Mouse (Mus musculus) cerebellum, postnatal 4 days (tissue): ENCODE measurements around the gene Cald1.

Experiments
- DNase-seq, 2 experiments: peaks; one replicate each; pipeline ENCODE4 v3.0.0; 2022; ENCODE audit warnings: low spot score in 2 of 2, mixed read lengths in 1 of 2

Gene Cald1

DNA sequence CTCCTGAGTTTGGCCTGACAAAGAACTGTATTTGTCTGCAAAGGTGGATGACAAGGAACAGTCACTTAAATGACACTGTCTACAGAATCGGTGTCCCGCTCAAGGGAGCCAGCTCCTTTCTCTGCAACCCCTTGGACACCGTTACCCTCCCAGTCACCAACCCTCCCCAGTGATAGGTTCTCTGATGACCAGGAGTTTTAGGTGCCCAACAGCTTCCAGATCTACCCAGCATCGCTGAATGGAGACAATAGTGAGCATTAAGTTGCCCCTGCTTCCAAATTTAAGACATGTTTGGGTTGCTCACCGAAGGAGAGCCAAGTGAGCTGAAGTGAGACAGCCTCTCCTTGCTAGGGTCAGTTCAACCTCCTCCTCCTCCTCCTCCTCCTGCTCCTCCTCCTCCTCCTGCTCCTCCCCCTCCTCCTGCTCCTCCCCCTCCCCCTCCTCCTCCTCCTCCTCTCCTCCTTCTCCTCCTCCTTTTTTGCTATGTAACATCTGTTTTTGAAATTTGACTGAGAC is 70.5 kb downstream of the Cald1 start:
- DNase-seq: no peak

GRCm38 (mm10) chr6:34671355-34671754 is 73.1 kb downstream of the Cald1 start:
- no peak for DNase-seq

DNA sequence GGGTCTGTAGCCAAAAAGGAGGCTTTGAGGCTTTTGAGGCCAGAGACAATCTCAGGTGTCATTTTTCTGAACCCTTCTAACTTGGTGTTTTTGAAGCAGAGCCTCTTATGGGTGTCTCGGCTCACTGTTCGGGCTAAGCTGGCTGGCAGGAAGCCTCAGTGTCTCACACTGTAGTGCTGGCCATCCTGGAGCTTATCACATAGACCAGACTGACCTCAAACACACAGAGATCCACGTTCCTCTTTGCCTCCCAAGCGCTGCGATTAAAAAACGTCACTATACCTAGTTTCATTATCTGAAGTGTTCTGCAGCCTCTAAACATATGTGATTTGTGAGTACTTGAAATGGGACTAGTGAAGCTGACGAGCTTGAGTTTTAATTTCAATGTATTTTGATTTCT is 76.1 kb downstream of the Cald1 start:
- DNase-seq: no peak

DNA sequence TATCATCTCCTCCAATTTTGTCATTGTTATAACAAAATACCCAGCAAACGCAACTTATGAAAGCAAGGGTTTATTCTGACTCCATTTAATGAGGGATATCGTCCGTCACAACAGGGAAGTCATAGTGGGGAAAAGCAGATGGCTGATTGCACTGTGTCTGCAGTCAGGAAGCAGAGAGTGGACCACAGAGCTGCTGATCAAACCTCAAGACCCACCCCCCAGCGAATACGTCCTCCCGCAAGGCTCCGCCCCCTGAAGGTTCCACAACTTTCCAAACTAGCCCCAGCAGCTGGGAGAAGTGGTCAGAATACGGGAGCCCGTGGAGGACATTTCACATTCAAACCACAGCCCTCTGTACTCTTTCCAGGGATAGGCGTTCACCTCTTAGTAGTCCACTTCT is 76.6 kb downstream of the Cald1 start:
- DNase-seq: no peak

DNA sequence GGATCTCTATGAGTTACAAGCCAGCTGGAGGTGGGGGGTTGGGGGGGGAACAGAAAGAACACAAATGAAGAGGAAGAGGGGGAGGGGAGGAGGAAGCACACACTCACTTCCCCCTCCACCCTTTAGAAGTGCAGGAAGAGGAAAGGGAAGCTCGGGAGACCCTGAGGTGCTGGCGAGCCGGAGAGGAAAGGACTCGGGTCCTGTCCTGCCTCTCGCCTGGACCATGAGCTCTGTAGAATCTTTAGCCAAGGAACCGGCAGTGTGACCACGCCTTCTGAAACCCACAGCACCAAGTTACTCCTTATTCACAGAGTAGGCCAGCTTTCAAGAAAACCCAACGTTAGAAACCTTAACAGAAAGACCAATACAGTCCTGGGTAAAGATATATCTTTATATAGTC is 83.8 kb downstream of the Cald1 start:
- no peak for DNase-seq

GRCm38 (mm10) chr6:34684886-34685285 is 86.6 kb downstream of the Cald1 start:
- DNase-seq: no peak

DNA sequence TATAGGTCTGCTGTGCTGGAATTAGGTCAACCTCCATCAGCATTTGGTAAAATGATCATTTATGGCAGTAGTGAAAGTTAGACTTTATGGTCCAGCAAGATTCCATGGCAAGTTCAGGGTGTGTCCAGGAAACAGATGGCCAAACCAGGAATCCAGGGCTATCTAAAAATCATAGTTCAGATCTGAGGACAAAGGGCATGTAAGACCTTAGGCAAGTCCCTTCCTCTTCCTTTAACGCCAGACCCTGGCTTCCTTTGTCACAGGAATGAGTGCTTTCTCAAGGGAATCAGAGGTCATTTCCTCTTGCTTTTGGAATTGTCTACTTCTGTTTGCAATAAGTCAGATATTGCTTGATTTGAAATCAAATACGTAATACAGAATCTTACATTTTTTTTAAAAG is 90.7 kb downstream of the Cald1 start:
- no peak for DNase-seq

DNA sequence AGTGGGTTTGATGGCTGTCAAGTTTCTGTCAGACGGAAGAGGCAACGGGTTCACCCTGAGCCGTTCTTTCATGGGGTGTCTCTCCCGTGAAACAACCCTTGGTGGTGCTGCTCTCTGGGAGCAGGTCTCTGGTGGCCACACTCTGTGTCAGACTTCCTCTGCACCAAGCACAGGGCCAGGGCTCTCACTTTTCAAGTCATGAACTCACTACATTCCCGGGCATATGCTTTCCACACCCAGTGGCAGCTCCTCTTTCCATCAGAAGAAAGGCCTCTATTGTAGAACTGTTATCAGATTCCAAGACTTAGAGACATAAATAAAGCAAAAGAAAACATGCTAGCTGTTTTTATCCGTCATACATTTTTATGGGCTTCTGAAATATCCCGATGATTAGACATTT is 93.1 kb downstream of the Cald1 start:
- no peak for DNase-seq

DNA sequence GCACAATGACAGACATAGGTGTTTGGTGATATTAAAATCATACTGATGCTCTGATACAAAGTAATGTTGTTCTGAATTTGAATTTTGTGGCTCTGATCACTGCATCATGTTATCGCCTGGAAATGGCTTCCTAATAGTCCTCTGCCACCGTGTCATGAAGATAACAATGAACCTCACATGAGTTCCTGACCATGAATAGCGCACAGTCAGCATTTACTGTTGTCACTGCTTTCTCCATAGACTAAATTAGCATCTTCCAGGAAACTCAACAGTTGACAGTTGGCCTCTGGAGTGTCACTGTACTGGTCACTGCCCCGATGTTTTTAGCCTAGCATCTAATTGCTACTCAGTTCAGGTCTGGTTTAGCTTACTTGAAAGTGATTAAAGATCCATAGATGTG is 95.8 kb downstream of the Cald1 start:
- DNase-seq: no peak

GRCm38 (mm10) chr6:34703421-34704120 is 105.3 kb downstream of the Cald1 start:
- no peak for DNase-seq

DNA sequence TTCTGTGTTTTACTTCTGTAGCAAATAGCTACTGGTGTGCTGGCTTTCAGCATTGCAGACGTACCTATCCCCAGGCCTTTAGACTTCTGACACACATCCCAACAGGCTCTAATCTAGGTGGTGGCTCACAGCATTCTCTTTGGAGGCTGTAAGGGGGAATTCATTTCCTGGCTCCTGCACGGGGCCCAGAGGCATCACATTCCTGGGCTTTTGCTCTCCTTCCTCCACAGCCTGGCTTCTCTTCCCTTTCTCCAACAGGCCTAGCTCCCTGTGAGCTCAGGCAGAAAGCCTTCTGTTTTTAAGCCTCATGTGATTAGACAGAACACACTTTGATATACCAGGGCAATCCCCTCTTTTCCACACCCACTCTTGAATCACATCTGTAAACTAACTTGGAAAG is 109.2 kb downstream of the Cald1 start:
- DNase-seq: no peak

- DNase-seq: peak; percentile 39 to 86
Measured at GRCm38 (mm10) chr6:34708650-34709265, 110.5 kb downstream of the Cald1 start.

- peak in 1 of 2 experiments; percentile 46 for DNase-seq
Measured at GRCm38 (mm10) chr6:34709289-34709688, 111.0 kb downstream of the Cald1 start.

- no peak for DNase-seq
Measured at GRCm38 (mm10) chr6:34709946-34710682, 111.8 kb downstream of the Cald1 start.

GRCm38 (mm10) chr6:34710848-34711247 is 112.5 kb downstream of the Cald1 start:
- DNase-seq: no peak

GRCm38 (mm10) chr6:34711620-34712019 is 113.3 kb downstream of the Cald1 start:
- no peak for DNase-seq

DNA sequence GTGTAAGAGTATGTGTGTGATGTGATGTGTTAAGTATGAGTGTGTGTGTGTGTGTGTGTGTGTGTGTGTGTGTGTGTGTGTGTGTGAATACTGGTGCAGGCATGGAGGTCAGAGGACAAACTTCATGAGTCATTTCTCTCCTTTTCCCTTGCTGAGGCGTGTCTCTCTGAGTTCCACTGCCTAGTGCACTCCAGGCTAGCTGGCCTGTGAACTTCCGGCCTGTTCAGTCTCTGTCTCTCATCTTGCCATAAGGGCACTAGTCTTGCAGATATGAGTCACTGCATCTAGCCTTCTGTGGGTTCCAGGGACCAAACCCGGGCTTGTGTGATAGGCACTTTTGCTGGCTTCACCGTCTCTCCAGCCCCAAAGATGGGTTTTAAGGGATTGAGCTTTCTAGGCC is 114.9 kb downstream of the Cald1 start:
- no peak for DNase-seq

DNA sequence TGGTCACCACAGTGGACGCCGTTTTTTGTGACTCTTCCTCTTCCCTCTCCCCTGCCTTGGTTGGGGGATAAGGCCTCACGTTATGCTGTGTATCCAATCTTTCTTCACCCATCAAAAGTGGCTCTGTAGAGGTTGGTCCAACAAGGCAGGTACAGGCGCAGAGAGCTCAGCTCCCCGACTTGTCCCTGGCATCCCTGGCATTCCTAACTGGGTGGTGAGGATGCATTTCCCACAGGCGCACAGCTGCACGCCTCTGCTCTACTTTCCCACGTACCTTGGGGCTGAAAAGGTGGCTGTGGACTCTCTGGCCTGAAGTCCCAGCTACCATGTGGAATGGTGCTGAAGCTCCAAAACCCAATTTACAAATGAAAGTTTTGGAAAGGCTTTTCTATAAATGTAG is 115.5 kb downstream of the Cald1 start:
- no peak for DNase-seq

DNA sequence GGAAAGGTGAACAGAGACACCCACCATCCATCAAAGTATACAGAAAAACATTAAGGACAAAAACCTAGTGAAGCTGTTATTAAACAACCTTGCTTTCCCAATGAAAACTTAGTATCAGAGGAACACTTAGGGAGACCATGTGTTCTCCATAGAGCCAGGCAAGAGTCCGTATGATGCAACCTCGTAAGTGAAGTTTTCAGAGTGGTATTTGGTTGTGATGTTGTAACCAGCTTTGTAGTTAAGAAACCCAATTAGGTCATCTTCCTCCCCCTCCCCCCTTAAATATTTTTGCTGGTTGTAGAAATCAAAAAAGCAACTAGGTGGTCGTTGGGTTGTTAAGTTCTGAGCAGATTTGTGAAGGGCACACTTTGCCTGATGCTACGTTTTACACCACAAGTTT is 116.3 kb downstream of the Cald1 start:
- DNase-seq: no peak

GRCm38 (mm10) chr6:34716206-34716887 is 118.0 kb downstream of the Cald1 start:
- DNase-seq: no peak

- DNase-seq: no peak
Measured at GRCm38 (mm10) chr6:34716888-34717635, 118.8 kb downstream of the Cald1 start.
